Mouse (Mus musculus) R1 (cell line): ENCODE data around the gene Ccdc136.
"Not testable (repeated sequence)": the region's sequence is repeated elsewhere in the genome, so short reads cannot be mapped to it uniquely, and the experiment has no call there.

Source experiments
- DNase-seq: peaks from one replicate; pipeline ENCODE4 v3.0.0-alpha.2; 2018; ENCODE audit warnings: low read depth, low spot score

Gene Ccdc136

DNA sequence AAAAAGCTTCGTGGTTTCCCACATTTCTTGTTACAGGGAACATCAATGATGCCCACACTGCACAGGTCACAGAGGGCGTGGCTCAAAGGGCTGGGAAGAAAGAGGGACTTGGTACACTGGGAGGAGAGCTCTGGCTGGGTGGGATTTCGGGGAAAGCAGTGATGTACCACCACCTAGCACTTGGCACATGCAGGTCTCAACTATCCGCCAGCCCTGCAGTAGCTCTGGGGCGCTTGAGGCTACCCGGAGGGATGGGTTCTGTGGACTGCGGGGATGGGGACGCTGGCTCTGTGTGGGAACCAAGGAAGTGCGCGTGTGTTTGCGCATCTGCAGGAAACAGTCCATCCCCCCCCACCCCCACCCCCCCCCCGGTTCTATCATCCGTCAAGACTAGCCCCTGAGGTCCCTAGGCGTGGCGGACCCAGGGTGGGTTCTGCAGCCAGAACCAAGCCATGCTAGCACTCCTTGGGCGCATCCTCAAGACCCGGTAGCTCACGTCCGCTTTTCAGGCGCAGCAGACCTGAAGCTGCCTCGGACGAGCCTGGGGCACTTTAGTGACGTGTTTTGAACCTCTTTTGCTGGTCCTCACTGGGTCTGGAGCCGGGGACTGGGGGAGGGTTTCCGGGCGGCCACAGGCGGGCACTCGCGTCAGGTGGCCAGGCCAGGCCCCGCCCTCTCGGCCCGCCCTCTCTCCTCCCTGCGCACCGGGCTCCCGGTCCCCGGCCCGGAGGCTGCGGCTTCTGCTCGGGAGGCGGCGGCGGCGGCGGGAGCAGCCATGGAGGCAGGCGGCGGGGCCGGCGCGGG is at the start of gene Ccdc136:
TSS of gene Ccdc136 (plus strand) at position 400 of the 804 bp plus-strand sequence.
- peak; percentile 65 for DNase-seq

- DNase-seq = not testable (repeated sequence)
Measured at GRCm38 (mm10) chr6:29346512-29346911, 49.6 kb upstream of the Ccdc136 start.

GRCm38 (mm10) chr6:29347189-29347588 is 48.9 kb upstream of the Ccdc136 start:
- no peak for DNase-seq

DNA sequence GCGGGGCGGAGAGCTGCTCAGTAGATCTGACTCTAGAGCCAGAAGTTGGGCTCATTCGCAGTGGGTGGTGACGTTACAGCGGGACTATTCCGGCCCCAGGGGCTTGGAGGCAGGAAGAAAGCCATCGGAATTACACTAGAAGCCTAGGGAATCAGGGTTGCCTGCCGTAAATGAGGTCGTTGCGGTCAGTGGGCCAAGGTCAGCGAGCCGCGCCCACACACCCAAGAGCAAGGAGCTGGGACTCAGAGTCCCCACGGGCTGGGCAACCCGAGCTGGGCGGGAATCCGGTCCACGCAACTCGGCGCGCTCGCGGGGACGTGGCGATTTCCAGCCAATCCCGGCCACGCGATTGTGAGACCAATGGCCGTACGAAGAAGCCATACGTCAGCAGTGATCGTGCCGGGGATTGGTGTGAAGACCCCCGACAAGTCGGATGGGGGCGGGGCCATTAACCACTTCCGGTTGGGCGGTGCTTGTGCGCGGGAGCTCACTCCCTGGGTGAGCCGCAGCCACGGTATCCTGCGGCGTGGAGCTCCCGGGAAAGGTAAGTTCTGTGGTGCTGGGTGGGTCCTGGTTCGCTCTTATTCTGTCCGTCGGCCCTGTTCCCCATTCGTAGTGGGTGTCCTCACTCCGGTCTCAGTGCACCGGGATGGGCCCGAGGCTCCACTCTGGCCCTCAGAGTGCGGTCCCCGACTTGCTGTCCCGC is 48.3 kb upstream of the Ccdc136 start, which contains the start of gene Calu:
TSS of gene Calu (plus strand) at position 405 of the 706 bp plus-strand sequence.
- DNase-seq = peak; percentile 99

GRCm38 (mm10) chr6:29348371-29348724 is 47.8 kb upstream of the Ccdc136 start:
- DNase-seq = no peak

GRCm38 (mm10) chr6:29351613-29352012 is 44.5 kb upstream of the Ccdc136 start:
- DNase-seq = peak; percentile 69

DNA sequence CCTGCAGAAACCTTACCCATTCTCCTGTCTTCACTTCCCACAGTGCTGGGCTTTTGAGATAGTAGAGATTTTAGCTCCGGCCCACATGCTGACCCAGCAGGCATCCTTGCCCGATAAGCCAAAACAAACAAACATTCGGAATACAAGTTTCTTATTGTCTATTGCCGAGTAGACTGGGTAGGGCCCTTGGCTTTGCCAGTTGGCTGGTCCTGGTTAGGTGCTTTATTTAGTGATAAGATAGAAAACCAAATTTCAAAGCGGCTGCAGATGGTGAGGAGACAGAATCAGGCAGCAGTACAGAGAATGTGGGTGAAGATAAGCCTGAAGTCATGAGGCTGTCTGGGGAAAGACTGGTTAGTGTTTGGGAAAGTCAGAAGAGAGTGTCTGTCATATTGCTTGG is 43.3 kb upstream of the Ccdc136 start:
- no peak for DNase-seq

DNA sequence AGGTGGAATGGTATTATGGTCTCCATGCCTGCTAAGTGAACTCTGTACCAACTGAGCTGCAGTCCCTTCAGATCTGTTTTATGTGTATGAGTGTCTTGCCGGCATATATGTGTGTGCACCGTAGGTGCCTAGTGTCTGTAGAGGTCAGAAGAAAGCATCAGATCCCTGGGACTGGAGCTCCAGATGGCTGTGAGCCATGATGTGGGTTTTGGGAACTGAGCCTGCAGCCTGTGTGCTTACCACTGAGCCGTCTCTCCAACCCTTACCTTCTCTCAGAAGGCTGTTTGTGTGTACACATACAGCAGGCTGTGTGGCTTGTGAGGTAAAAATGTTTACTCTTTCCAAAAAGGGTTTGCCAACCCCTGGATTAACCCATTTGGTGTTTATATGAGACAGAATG is 36.7 kb upstream of the Ccdc136 start:
- no peak for DNase-seq

DNA sequence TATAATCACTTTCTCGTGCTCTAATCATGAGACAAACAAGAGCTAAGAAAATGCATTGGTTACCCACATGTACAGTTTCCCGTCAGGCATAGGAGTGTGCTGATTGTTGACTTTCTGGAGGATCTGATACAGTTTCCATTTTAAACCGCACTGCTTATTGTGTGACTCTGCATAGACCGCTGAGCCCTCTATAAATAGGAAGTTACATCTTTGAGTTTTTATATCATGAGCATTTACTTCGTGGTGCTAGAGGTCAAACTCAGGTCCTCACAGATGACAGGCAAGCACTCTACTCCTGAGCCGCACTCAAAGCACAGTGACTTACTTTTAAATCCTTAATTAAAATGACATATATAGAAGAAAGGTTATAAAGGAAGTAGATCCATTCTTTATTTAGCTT is 35.9 kb upstream of the Ccdc136 start:
- DNase-seq = no peak

GRCm38 (mm10) chr6:29362246-29363128 is 33.6 kb upstream of the Ccdc136 start:
- no peak for DNase-seq

DNA sequence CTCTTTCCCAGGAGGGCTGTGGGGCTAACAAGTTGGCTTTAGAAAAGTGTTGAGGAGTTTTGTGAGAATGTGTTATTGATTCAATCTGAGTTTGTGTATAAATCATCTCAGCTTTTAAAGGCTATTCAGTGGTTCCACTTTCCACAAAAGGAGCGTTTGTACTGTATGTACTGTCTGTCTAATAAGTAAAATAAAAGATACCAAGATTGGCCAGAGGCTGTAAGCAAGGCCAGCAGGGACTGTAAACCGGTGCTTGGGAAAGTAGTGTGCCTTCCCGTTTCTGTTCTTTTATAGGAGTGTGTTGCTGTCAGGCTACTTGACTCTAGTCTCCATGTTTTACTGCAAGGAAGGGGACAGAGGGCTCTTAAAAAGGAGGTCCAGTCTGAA is 33.0 kb upstream of the Ccdc136 start:
- DNase-seq = no peak

DNA sequence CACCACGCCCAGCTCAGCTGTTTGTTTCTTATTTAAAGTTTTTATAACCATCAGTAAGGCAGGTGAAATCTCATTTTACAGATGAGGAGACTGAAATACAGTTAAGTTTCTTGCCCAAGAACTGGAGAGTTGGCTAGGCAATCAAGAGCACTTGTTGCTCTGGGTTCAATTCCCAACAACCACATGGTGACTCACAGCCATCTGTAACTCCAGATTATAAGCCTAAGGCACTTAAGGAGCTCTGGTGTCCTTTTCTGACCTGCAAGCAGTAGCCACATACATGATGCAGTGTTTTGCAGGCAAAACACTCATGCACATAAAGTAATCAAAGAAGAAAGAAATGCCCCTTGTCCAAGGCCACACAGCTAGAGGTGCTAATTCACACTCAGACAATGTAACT is 30.8 kb upstream of the Ccdc136 start:
- DNase-seq = no peak

DNA sequence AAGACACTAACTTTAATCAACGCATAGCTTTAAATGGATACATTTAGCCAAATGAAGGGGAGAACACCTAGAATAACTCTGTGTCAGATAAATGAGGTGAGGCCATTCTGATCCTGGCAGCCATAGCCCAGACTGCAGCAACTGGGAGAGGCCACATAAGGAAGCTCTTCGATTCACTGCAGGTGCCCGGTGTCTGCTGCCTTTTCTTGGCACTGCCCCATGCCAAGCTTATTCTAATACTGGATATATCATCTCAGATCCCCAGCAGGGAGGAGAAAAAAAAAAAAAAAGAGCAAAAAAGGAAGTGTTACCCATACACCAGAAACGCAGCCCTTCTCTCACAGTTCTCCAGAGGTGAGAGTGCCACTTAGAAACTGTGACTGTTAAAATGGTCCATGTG is 18.7 kb upstream of the Ccdc136 start:
- DNase-seq = no peak

DNA sequence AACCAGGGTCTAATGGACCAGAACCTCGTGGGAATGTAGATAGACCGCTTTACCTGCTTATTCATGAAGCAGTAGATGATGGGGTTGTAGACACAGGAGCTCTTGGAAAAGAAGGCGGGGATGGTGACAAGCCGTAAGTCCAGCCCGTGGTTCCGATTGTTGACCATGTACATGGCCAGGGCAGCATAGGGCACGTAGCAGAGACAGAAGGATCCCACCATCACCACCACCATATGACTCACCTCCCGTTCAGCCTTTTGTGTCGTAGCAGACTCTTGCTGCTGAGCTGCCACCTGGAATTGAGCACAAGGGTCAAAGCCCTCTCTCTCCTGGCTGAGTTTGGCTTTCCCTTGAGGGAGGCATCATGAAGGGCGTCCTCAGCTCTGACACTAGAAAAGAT is 17.4 kb upstream of the Ccdc136 start:
- DNase-seq = no peak

- no peak for DNase-seq
Measured at GRCm38 (mm10) chr6:29379954-29380353, 16.2 kb upstream of the Ccdc136 start.

DNA sequence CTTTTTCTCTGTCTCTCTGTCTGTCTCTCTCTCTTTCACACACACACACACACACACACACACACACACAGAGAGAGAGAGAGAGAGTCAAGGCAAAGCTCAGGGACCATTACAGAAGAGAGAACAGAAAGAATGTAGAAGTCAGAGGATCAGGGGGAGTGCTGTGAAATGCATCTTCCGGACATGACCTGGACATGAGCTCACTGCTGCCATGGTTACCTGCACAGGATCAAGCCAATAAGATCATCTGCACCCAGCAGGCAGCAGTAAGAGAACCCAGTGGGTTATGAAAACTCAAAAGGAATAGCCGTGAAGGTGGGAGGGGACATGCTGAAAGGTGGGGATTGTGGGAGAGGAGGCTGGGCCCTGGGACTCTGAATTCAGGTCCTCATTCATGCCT is 13.7 kb upstream of the Ccdc136 start:
- DNase-seq = peak; percentile 69

GRCm38 (mm10) chr6:29388052-29388518 is 8.0 kb upstream of the Ccdc136 start, which contains the start of gene Opn1sw:
TSS of gene Opn1sw (minus strand) at chr6:29388468.
- peak; percentile 80 for DNase-seq

DNA sequence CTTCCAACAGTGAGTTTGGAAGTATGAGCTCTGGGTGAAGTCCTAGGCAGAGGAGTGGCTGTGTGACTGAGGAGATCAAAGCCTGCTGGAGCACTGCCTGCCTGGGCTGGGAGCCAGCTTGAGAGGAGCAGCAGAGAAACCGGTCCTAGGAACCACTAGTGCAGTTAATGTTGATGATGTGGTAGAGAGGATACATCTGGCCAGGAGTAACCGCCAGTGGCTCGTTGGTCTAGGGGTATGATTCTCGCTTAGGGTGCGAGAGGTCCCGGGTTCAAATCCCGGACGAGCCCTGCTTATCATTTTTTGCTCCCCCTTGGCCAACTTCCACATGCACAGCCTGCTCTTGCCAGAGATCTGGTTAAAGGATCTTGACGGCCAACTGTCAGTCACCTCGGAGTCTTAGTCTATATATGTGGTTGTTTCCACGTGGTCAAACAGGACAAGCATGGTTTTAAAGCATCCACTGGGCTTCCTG is 7.5 kb upstream of the Ccdc136 start:
- DNase-seq = peak; percentile 80

- DNase-seq = no peak
Measured at GRCm38 (mm10) chr6:29389425-29389824, 6.7 kb upstream of the Ccdc136 start.

DNA sequence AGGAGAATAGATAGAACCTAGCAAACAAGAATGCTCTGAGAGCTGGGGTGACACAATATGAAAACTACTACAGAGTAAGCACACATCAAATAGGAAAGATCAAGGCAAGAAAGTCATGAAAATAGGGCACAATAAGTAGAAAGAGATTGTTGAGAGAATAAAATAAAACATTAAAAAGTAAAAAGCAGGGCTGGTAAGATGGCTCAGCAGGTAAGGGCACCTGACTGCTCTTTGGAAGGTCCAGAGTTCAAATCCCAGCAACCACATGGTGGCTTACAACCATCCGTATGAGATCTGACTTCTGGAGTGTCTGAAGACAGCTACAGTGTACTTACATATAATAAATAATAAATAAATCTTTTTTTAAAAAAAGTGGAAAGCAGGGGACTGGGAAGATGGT is 5.6 kb upstream of the Ccdc136 start:
- not testable (repeated sequence) for DNase-seq

GRCm38 (mm10) chr6:29391241-29391640 is 4.9 kb upstream of the Ccdc136 start:
- DNase-seq = not testable (repeated sequence)

GRCm38 (mm10) chr6:29391802-29392201 is 4.3 kb upstream of the Ccdc136 start:
- DNase-seq = no peak
